Mouse (Mus musculus) kidney, embryonic 15.5 days (tissue): ENCODE measurements around the gene Chd3. TPM values are rescaled to one million over a fixed set of nuclear protein-coding genes. Genes with fewer than 3 reads are reported as not detected.

ENCODE experiments used
- ATAC-seq: fragments of 200-750 bp; cut with Nextera tagmentation; replicated peaks from 2 replicates; pipeline ENCODE4 v1.8.0; 2017; ENCODE audit warnings: moderate TSS enrichment; ENCODE audit not compliant: low FRiP score
- H3K27ac ChIP-seq: fragments of 300-500 bp; sonication (generic); 2 replicates; pipeline ENCODE4 v1.5.1; 2015; ENCODE audit warnings: mild to moderate bottlenecking, inconsistent platforms
- H3K27me3 ChIP-seq: fragments of 300-500 bp; sonication (generic); 2 replicates; pipeline ENCODE4 v1.6.1; 2015; ENCODE audit warnings: inconsistent platforms
- H3K36me3 ChIP-seq: fragments of 300-500 bp; sonication (generic); 2 replicates; pipeline ENCODE4 v1.6.1; 2015; ENCODE audit warnings: inconsistent platforms
- H3K4me1 ChIP-seq: fragments of 300-500 bp; sonication (generic); 2 replicates; pipeline ENCODE4 v1.6.1; 2015; ENCODE audit warnings: inconsistent platforms
- H3K4me2 ChIP-seq: fragments of 300-500 bp; sonication (generic); 2 replicates; pipeline ENCODE4 v1.6.1; 2015; ENCODE audit warnings: moderate library complexity, mild to moderate bottlenecking, inconsistent platforms
- H3K4me3 ChIP-seq: fragments of 300-500 bp; sonication (generic); replicated peaks from 2 replicates; pipeline ENCODE4 v1.5.1; 2015; ENCODE audit warnings: mild to moderate bottlenecking, inconsistent platforms
- H3K9ac ChIP-seq: fragments of 300-500 bp; sonication (generic); 2 replicates; pipeline ENCODE4 v1.6.1; 2015; ENCODE audit warnings: mild to moderate bottlenecking, inconsistent platforms
- H3K9me3 ChIP-seq: fragments of 300-500 bp; sonication (generic); replicated peaks from 2 replicates; pipeline ENCODE4 v1.6.1; 2016; ENCODE audit warnings: inconsistent platforms
- WGBS: fragments of 180-500 bp; shearing (Covaris S2); methylation state at CpG from one replicate; pipeline ENCODE4 v1.1.7; 2015; ENCODE audit warnings: mixed read lengths; 5-methylcytosine and 5-hydroxymethylcytosine counted together
- polyA plus RNA-seq: library from polyadenylated mRNA; unstranded; fragments of >200 nt; fragmentation: Nextera tagmentation; extraction: Ambion mirVana; gene quantifications from 2 replicates; pipeline ENCODE4 v1.2.1, GENCODE M21; 2015

The Chd3 gene
- polyA plus RNA-seq, 1 experiment from 2014 or later = 62.8 TPM

- 75% methylated on average over 3 of the region's 3 CpGs for WGBS
- no peak overlapping the region for H3K9ac ChIP-seq
- no peak overlapping the region for H3K4me2 ChIP-seq
- no peak overlapping the region for H3K27ac ChIP-seq
- no peaks in the 10 kb centered on the region for H3K9me3 ChIP-seq
- peaks cover 10% of the 10 kb centered on the region; the same call in 1 of the 2 replicates for H3K4me1 ChIP-seq
- no peak overlapping the region for H3K4me3 ChIP-seq
- no peak; the same call in 1 of the 2 replicates for ATAC-seq
- peaks cover 60% of the 10 kb centered on the region for H3K36me3 ChIP-seq
- H3K27me3 ChIP-seq = no peaks in the 10 kb centered on the region
Observed at GRCm38 (mm10) chr11:69377766-69378165, 8.6 kb upstream of the Chd3 start.

GRCm38 (mm10) chr11:69375646-69376045 lies 6.4 kb upstream of the Chd3 start:
- no peak overlapping the region for H3K4me3 ChIP-seq
- H3K27ac ChIP-seq = no peak overlapping the region
- H3K9me3 ChIP-seq = no peaks in the 10 kb centered on the region
- WGBS = 92% methylated on average over 4 of the region's 4 CpGs
- no peak for ATAC-seq
- H3K9ac ChIP-seq = no peak overlapping the region
- H3K36me3 ChIP-seq = peaks cover 62% of the 10 kb centered on the region
- no peaks in the 10 kb centered on the region for H3K27me3 ChIP-seq
- no peak overlapping the region for H3K4me2 ChIP-seq
- peaks cover 27% of the 10 kb centered on the region for H3K4me1 ChIP-seq

- H3K36me3 ChIP-seq = peaks cover 49% of the 10 kb centered on the region
- no peak overlapping the region for H3K4me3 ChIP-seq
- H3K27me3 ChIP-seq = no peaks in the 10 kb centered on the region
- no peaks in the 10 kb centered on the region for H3K9me3 ChIP-seq
- H3K9ac ChIP-seq = no peak overlapping the region
- WGBS = 91% methylated on average over 16 of the region's 16 CpGs
- H3K4me2 ChIP-seq = no peak overlapping the region
- no peak overlapping the region for H3K27ac ChIP-seq
- H3K4me1 ChIP-seq = peaks cover 33% of the 10 kb centered on the region
- no peak for ATAC-seq
Observed at GRCm38 (mm10) chr11:69373223-69373965, 4.2 kb upstream of the Chd3 start.

GRCm38 (mm10) chr11:69372780-69373170 lies 3.6 kb upstream of the Chd3 start:
- no peak for ATAC-seq
- H3K36me3 ChIP-seq = peaks cover 46% of the 10 kb centered on the region
- WGBS = 62% methylated on average over 3 of the region's 3 CpGs
- H3K9ac ChIP-seq = no peak overlapping the region
- H3K9me3 ChIP-seq = no peaks in the 10 kb centered on the region
- H3K4me2 ChIP-seq = 0 out of 2 replicates have a peak overlapping the region, but pooled peaks have one; percentile 48
- H3K27ac ChIP-seq = peak overlapping the region; percentile 90
- peaks cover 37% of the 10 kb centered on the region for H3K4me1 ChIP-seq
- H3K27me3 ChIP-seq = no peaks in the 10 kb centered on the region
- no peak overlapping the region for H3K4me3 ChIP-seq

- H3K9ac ChIP-seq = no peak overlapping the region
- peak overlapping the region; percentile 27 for H3K4me3 ChIP-seq
Observed at GRCm38 (mm10) chr11:69372056-69372779, 3.0 kb upstream of the Chd3 start.

GRCm38 (mm10) chr11:69371601-69372000 lies 2.4 kb upstream of the Chd3 start:
- Histone ChIP-seq H3K27me3 (no peaks in the 10 kb centered on the region), H3K4me2 (peak overlapping the region; percentile 48), H3K27ac (peak overlapping the region; percentile 90), H3K4me3 (peak overlapping the region; percentile 27), H3K9me3 (no peaks in the 10 kb centered on the region), H3K4me1 (peaks cover 42% of the 10 kb centered on the region), H3K36me3 (peaks cover 38% of the 10 kb centered on the region), H3K9ac (no peak overlapping the region)
- 32% methylated on average over 12 of the region's 12 CpGs for WGBS
- ATAC-seq = no peak

More at GRCm38 (mm10) chr11:69372056-69372779, 3.0 kb upstream of the Chd3 start:
- H3K4me1 ChIP-seq = peaks cover 42% of the 10 kb centered on the region
- peak overlapping the region; percentile 90 for H3K27ac ChIP-seq
- WGBS = 23% methylated on average over 12 of the region's 12 CpGs
- no peak for ATAC-seq
- H3K9me3 ChIP-seq = no peaks in the 10 kb centered on the region
- H3K36me3 ChIP-seq = peaks cover 44% of the 10 kb centered on the region
- peak overlapping the region; percentile 48 for H3K4me2 ChIP-seq
- no peaks in the 10 kb centered on the region for H3K27me3 ChIP-seq

GRCm38 (mm10) chr11:69370817-69371215 lies 1.6 kb upstream of the Chd3 start:
- no peak overlapping the region; the same call in 1 of the 2 replicates for H3K9ac ChIP-seq
- no peak for ATAC-seq
- WGBS = 15% methylated on average over 9 of the region's 9 CpGs
- peaks cover 48% of the 10 kb centered on the region for H3K4me1 ChIP-seq
- peaks cover 30% of the 10 kb centered on the region for H3K36me3 ChIP-seq
- H3K27me3 ChIP-seq = no peaks in the 10 kb centered on the region
- peak overlapping the region; percentile 48 for H3K4me2 ChIP-seq
- H3K4me3 ChIP-seq = peak overlapping the region; percentile 27
- peak overlapping the region; percentile 90 for H3K27ac ChIP-seq
- H3K9me3 ChIP-seq = no peaks in the 10 kb centered on the region

GRCm38 (mm10) chr11:69369990-69370816 lies 997 bp upstream of the Chd3 start:
- H3K4me3 ChIP-seq = peak overlapping the region; percentile 94
- no peaks in the 10 kb centered on the region for H3K9me3 ChIP-seq
- H3K27ac ChIP-seq = peak overlapping the region; percentile 100
- no peaks in the 10 kb centered on the region for H3K27me3 ChIP-seq
- peak overlapping the region; percentile 87 for H3K4me2 ChIP-seq
- ATAC-seq = no peak
- 21% methylated on average over 2 of the region's 2 CpGs for WGBS
- peaks cover 24% of the 10 kb centered on the region for H3K36me3 ChIP-seq
- peaks cover 55% of the 10 kb centered on the region for H3K4me1 ChIP-seq
- H3K9ac ChIP-seq = peak overlapping the region; percentile 99

- Histone ChIP-seq H3K4me2 (peak overlapping the region; percentile 87), H3K9ac (peak overlapping the region; percentile 99), H3K27me3 (no peaks in the 10 kb centered on the region), H3K36me3 (peaks cover 12% of the 10 kb centered on the region), H3K4me3 (peak overlapping the region; percentile 94), H3K9me3 (no peaks in the 10 kb centered on the region), H3K27ac (peak overlapping the region; percentile 100), H3K4me1 (peaks cover 69% of the 10 kb centered on the region)
- under 1% methylated on average over 67 of the region's 106 CpGs for WGBS
- no peak for ATAC-seq
Observed at GRCm38 (mm10) chr11:69368356-69369214, 621 bp downstream of the Chd3 start.

GRCm38 (mm10) chr11:69367616-69368355 lies 1.4 kb downstream of the Chd3 start:
- Histone ChIP-seq H3K4me3 (peak overlapping the region; percentile 94), H3K27me3 (no peaks in the 10 kb centered on the region), H3K4me1 (peaks cover 71% of the 10 kb centered on the region), H3K4me2 (peak overlapping the region; percentile 87), H3K27ac (peak overlapping the region; percentile 100), H3K9ac (peak overlapping the region; percentile 99), H3K9me3 (no peaks in the 10 kb centered on the region), H3K36me3 (peaks cover 12% of the 10 kb centered on the region)
- 1% methylated on average over 22 of the region's 22 CpGs for WGBS
- ATAC-seq = 0 out of 2 replicates have a peak, but pooled peaks have one; percentile 3
